Mouse (Mus musculus) embryonic fibroblast, embryonic 13.5 days (primary cell): ENCODE data around the gene Cldn1.

Experiments
- CTCF ChIP-seq: IDR thresholded peaks from 2 replicates; pipeline ENCODE4 v1.5.1; 2011; ENCODE audit warnings: mild to moderate bottlenecking, control low read depth, low read length, moderate library complexity, borderline replicate concordance; ENCODE audit not compliant: insufficient read depth
- POLR2A ChIP-seq: IDR thresholded peaks from 2 replicates; pipeline ENCODE4 v1.6.1; 2011; ENCODE audit warnings: low read depth, mild to moderate bottlenecking, control low read depth, low read length, moderate library complexity

GRCm38 (mm10) chr16:26309402-26309801 is 62.2 kb downstream of the Cldn1 start:
- TF ChIP-seq CTCF, result no peak
- no peak for TF ChIP-seq POLR2A
